ENCODE assay signal across 34 mouse cellular contexts in the genomic region with DNA sequence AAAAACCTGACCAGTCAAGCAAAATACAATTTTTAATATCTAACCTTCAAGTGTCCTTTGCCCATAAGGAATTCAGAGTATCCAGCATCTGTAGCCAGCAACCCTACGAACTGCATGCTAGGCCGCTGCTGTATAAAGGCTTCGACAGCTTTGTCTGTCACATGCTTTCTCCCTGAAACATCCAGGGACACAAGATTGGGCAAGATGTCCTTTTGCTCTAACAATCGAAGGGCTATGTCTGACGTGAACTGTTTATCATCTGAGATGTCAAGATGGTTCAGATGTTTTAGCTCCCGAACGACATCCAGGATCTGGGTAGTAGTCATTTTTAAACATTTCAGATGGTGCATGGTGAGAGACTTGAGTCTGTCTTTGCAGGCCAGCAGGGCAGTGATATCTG. TPM values are rescaled to one million over a fixed set of nuclear protein-coding genes. Genes with fewer than 3 reads are reported as not detected.
"Had no signal": no experiment of that assay in that cellular context is flagged by ENCODE, and none has a peak within 500 bp of the region (broad histone marks: within the 10 kb centered on the region; RNA-seq: fewer than 3 reads in every experiment).

No protein-coding gene starts in this region.

- ATAC-seq: forebrain, embryonic 13.5 days; forebrain, embryonic 14.5 days; forebrain, embryonic 15.5 days; forebrain, embryonic 16.5 days; forebrain, postnatal 0 days had no signal

- H3K27me3 ChIP-seq: embryonic facial prominence, embryonic 12.5 days; embryonic facial prominence, embryonic 13.5 days; embryonic facial prominence, embryonic 15.5 days; forebrain, embryonic 12.5 days; forebrain, embryonic 13.5 days; forebrain, embryonic 15.5 days had no signal

- H3K4me1 ChIP-seq: embryonic facial prominence, embryonic 10.5 days; embryonic facial prominence, embryonic 12.5 days; embryonic facial prominence, embryonic 13.5 days; embryonic facial prominence, embryonic 15.5 days; forebrain, embryonic 10.5 days; forebrain, embryonic 12.5 days; forebrain, embryonic 13.5 days; forebrain, embryonic 15.5 days had no signal

- H3K4me2 ChIP-seq: embryonic facial prominence, embryonic 12.5 days; embryonic facial prominence, embryonic 13.5 days; embryonic facial prominence, embryonic 15.5 days; forebrain, embryonic 12.5 days; forebrain, embryonic 13.5 days; forebrain, embryonic 15.5 days had no signal

- H3K4me3 ChIP-seq: embryonic facial prominence, embryonic 10.5 days; embryonic facial prominence, embryonic 12.5 days; embryonic facial prominence, embryonic 13.5 days; embryonic facial prominence, embryonic 15.5 days; erythroblast, embryonic 14.5 days; forebrain, embryonic 10.5 days; forebrain, embryonic 12.5 days; forebrain, embryonic 13.5 days; forebrain, embryonic 15.5 days; gastrocnemius, adult 2 months; heart, adult 2 months had no signal

- H3K27ac ChIP-seq: embryonic facial prominence, embryonic 10.5 days; embryonic facial prominence, embryonic 12.5 days; embryonic facial prominence, embryonic 13.5 days; embryonic facial prominence, embryonic 15.5 days; forebrain, embryonic 10.5 days; forebrain, embryonic 12.5 days; forebrain, embryonic 13.5 days; forebrain, embryonic 15.5 days; gastrocnemius, adult 2 months; heart, adult 2 months had no signal

- DNase-seq: cerebellum, adult 9-10 months; cerebellum, adult 9-11 months; cerebellum, postnatal 10 days; cerebellum, postnatal 14 days; cerebellum, postnatal 25 days; cerebellum, postnatal 36 days; embryo, embryonic 11 days; forebrain, postnatal 0 days; gastrocnemius, adult 2 months; gastrocnemius, postnatal 10 days; gastrocnemius, postnatal 14 days; gastrocnemius, postnatal 25 days; gastrocnemius, postnatal 36 days; heart, adult 11 months; heart, adult 18-20 months; heart, adult 2 months had no signal

- H3K9ac ChIP-seq: embryonic facial prominence, embryonic 12.5 days; embryonic facial prominence, embryonic 13.5 days; embryonic facial prominence, embryonic 15.5 days; forebrain, embryonic 12.5 days; forebrain, embryonic 13.5 days; forebrain, embryonic 15.5 days; forebrain, postnatal 0 days had no signal

- H3K9me3 ChIP-seq: embryonic facial prominence, embryonic 10.5 days; embryonic facial prominence, embryonic 12.5 days; embryonic facial prominence, embryonic 13.5 days; embryonic facial prominence, embryonic 15.5 days; forebrain, embryonic 10.5 days; forebrain, embryonic 12.5 days; forebrain, embryonic 13.5 days; forebrain, embryonic 15.5 days had no signal

RNA-seq across cellular contexts. Expression of a gene that starts 47.9 kb away (rescaled TPM):
- total RNA-seq: common myeloid progenitor, adult 5-6 weeks; forebrain, postnatal 0 days; gastrocnemius, postnatal 4 days; granulocyte monocyte progenitor cell, adult 5-6 weeks had no signal
- polyA plus RNA-seq: cortical plate, adult 2 months; embryonic facial prominence, embryonic 10.5 days; embryonic facial prominence, embryonic 11.5 days; erythroblast, embryonic 14.5 days; forebrain, embryonic 10.5 days; forebrain, embryonic 11.5 days; forebrain, embryonic 12.5 days; forebrain, embryonic 13.5 days; forebrain, embryonic 14.5 days; forebrain, embryonic 15.5 days; forebrain, embryonic 16.5 days; forebrain, postnatal 0 days; frontal cortex, adult 2 months had no signal
